Mouse (Mus musculus): Measurements from ENCODE around the gene Olfr1138. TPM values are rescaled to one million over a fixed set of nuclear protein-coding genes. Genes with fewer than 3 reads are reported as not detected.

Olfr1138 gene
- total and polyA plus RNA-seq, 3 experiments = not detected

Other genes with a start within 250 kb of the Olfr1138 start
Only the 20 nearest of the 28 such genes appear.
- gene Olfr1129, start 166.1 kb downstream of the Olfr1138 start, total RNA-seq (2012; rRNA removed) = not detected in 2 replicates
- gene Olfr1129, start 166.1 kb downstream of the Olfr1138 start, total RNA-seq (2014; rRNA removed) = not detected in 2 replicates
- 0.17 TPM in 1 of 2 replicates, not detected in the other for gene Olfr1129, start 166.1 kb downstream of the Olfr1138 start, polyA plus RNA-seq (2012; ENCODE audit: insufficient read length, low read depth)
- not detected in 2 replicates for gene Olfr1130, start 133.8 kb downstream of the Olfr1138 start, total RNA-seq (2012; rRNA removed)
- gene Olfr1130, start 133.8 kb downstream of the Olfr1138 start, total RNA-seq (2014; rRNA removed) = not detected in 2 replicates
- not detected in 2 replicates for gene Olfr1130, start 133.8 kb downstream of the Olfr1138 start, polyA plus RNA-seq (2012; ENCODE audit: insufficient read length, low read depth)
- not detected in 2 replicates for gene Olfr1131, start 112.9 kb downstream of the Olfr1138 start, total RNA-seq (2012; rRNA removed)
- gene Olfr1131, start 112.9 kb downstream of the Olfr1138 start, total RNA-seq (2014; rRNA removed) = not detected in 2 replicates
- gene Olfr1131, start 112.9 kb downstream of the Olfr1138 start, polyA plus RNA-seq (2012; ENCODE audit: insufficient read length, low read depth) = not detected in 2 replicates
- gene Olfr1132, start 102.4 kb downstream of the Olfr1138 start, total RNA-seq (2012; rRNA removed) = not detected in 2 replicates
- not detected in 2 replicates for gene Olfr1132, start 102.4 kb downstream of the Olfr1138 start, total RNA-seq (2014; rRNA removed)
- gene Olfr1132, start 102.4 kb downstream of the Olfr1138 start, polyA plus RNA-seq (2012; ENCODE audit: insufficient read length, low read depth) = not detected in 2 replicates
- not detected in 2 replicates for gene Olfr1133, start 92.6 kb downstream of the Olfr1138 start, total RNA-seq (2012; rRNA removed)
- gene Olfr1133, start 92.6 kb downstream of the Olfr1138 start, total RNA-seq (2014; rRNA removed) = not detected in 2 replicates
- not detected in 2 replicates for gene Olfr1133, start 92.6 kb downstream of the Olfr1138 start, polyA plus RNA-seq (2012; ENCODE audit: insufficient read length, low read depth)
- not detected in 2 replicates for gene Olfr1134, start 81.5 kb downstream of the Olfr1138 start, total RNA-seq (2012; rRNA removed)
- gene Olfr1134, start 81.5 kb downstream of the Olfr1138 start, total RNA-seq (2014; rRNA removed) = not detected in 2 replicates
- not detected in 2 replicates for gene Olfr1134, start 81.5 kb downstream of the Olfr1138 start, polyA plus RNA-seq (2012; ENCODE audit: insufficient read length, low read depth)
- not detected in 2 replicates for gene Olfr1135, start 66.3 kb downstream of the Olfr1138 start, total RNA-seq (2012; rRNA removed)
- gene Olfr1135, start 66.3 kb downstream of the Olfr1138 start, total RNA-seq (2014; rRNA removed) = not detected in 2 replicates
- gene Olfr1135, start 66.3 kb downstream of the Olfr1138 start, polyA plus RNA-seq (2012; ENCODE audit: insufficient read length, low read depth) = not detected in 2 replicates
- gene Olfr1136, start 46.0 kb downstream of the Olfr1138 start, total RNA-seq (2012; rRNA removed) = not detected in 2 replicates
- not detected in 2 replicates for gene Olfr1136, start 46.0 kb downstream of the Olfr1138 start, total RNA-seq (2014; rRNA removed)
- gene Olfr1136, start 46.0 kb downstream of the Olfr1138 start, polyA plus RNA-seq (2012; ENCODE audit: insufficient read length, low read depth) = not detected in 2 replicates
- not detected in 2 replicates for gene Olfr1137, start 26.8 kb downstream of the Olfr1138 start, total RNA-seq (2012; rRNA removed)
- gene Olfr1137, start 26.8 kb downstream of the Olfr1138 start, total RNA-seq (2014; rRNA removed) = not detected in 2 replicates
- not detected in 2 replicates for gene Olfr1137, start 26.8 kb downstream of the Olfr1138 start, polyA plus RNA-seq (2012; ENCODE audit: insufficient read length, low read depth)
- gene Olfr1140, start 3.8 kb upstream of the Olfr1138 start, total RNA-seq (2012; rRNA removed) = not detected in 2 replicates
- gene Olfr1140, start 3.8 kb upstream of the Olfr1138 start, total RNA-seq (2014; rRNA removed) = not detected in 2 replicates
- gene Olfr1140, start 3.8 kb upstream of the Olfr1138 start, polyA plus RNA-seq (2012; ENCODE audit: insufficient read length, low read depth) = not detected in 2 replicates
- gene Olfr1141, start 14.0 kb upstream of the Olfr1138 start, total RNA-seq (2012; rRNA removed) = not detected in 2 replicates
- not detected in 2 replicates for gene Olfr1141, start 14.0 kb upstream of the Olfr1138 start, total RNA-seq (2014; rRNA removed)
- not detected in 2 replicates for gene Olfr1141, start 14.0 kb upstream of the Olfr1138 start, polyA plus RNA-seq (2012; ENCODE audit: insufficient read length, low read depth)
- gene Olfr152, start 39.5 kb upstream of the Olfr1138 start, total RNA-seq (2012; rRNA removed) = not detected in 2 replicates
- not detected in 2 replicates for gene Olfr152, start 39.5 kb upstream of the Olfr1138 start, total RNA-seq (2014; rRNA removed)
- not detected in 2 replicates for gene Olfr152, start 39.5 kb upstream of the Olfr1138 start, polyA plus RNA-seq (2012; ENCODE audit: insufficient read length, low read depth)
- gene Olfr1143, start 60.6 kb upstream of the Olfr1138 start, total RNA-seq (2012; rRNA removed) = not detected in 2 replicates
- gene Olfr1143, start 60.6 kb upstream of the Olfr1138 start, total RNA-seq (2014; rRNA removed) = not detected in 2 replicates
- gene Olfr1143, start 60.6 kb upstream of the Olfr1138 start, polyA plus RNA-seq (2012; ENCODE audit: insufficient read length, low read depth) = not detected in 2 replicates
- gene Olfr1145, start 69.8 kb upstream of the Olfr1138 start, total RNA-seq (2012; rRNA removed) = not detected in 2 replicates
- gene Olfr1145, start 69.8 kb upstream of the Olfr1138 start, total RNA-seq (2014; rRNA removed) = not detected in 2 replicates
- gene Olfr1145, start 69.8 kb upstream of the Olfr1138 start, polyA plus RNA-seq (2012; ENCODE audit: insufficient read length, low read depth) = not detected in 2 replicates
- not detected in 2 replicates for gene Olfr1148, start 90.6 kb upstream of the Olfr1138 start, total RNA-seq (2012; rRNA removed)
- not detected in 2 replicates for gene Olfr1148, start 90.6 kb upstream of the Olfr1138 start, total RNA-seq (2014; rRNA removed)
- gene Olfr1148, start 90.6 kb upstream of the Olfr1138 start, polyA plus RNA-seq (2012; ENCODE audit: insufficient read length, low read depth) = not detected in 2 replicates
- gene Olfr1150-ps1, start 104.0 kb upstream of the Olfr1138 start, total RNA-seq (2012; rRNA removed) = not detected in 2 replicates
- not detected in 2 replicates for gene Olfr1150-ps1, start 104.0 kb upstream of the Olfr1138 start, total RNA-seq (2014; rRNA removed)
- not detected in 2 replicates for gene Olfr1150-ps1, start 104.0 kb upstream of the Olfr1138 start, polyA plus RNA-seq (2012; ENCODE audit: insufficient read length, low read depth)
- not detected in 2 replicates for gene Olfr1151, start 115.9 kb upstream of the Olfr1138 start, total RNA-seq (2012; rRNA removed)
- gene Olfr1151, start 115.9 kb upstream of the Olfr1138 start, total RNA-seq (2014; rRNA removed) = not detected in 2 replicates
- not detected in 2 replicates for gene Olfr1151, start 115.9 kb upstream of the Olfr1138 start, polyA plus RNA-seq (2012; ENCODE audit: insufficient read length, low read depth)
- gene Olfr1152, start 126.5 kb upstream of the Olfr1138 start, total RNA-seq (2012; rRNA removed) = not detected in 2 replicates
- not detected in 2 replicates for gene Olfr1152, start 126.5 kb upstream of the Olfr1138 start, total RNA-seq (2014; rRNA removed)
- 0.04 and 0.05 TPM in 2 replicates for gene Olfr1152, start 126.5 kb upstream of the Olfr1138 start, polyA plus RNA-seq (2012; ENCODE audit: insufficient read length, low read depth)
- not detected in 2 replicates for gene Olfr1153, start 155.0 kb upstream of the Olfr1138 start, total RNA-seq (2012; rRNA removed)
- not detected in 2 replicates for gene Olfr1153, start 155.0 kb upstream of the Olfr1138 start, total RNA-seq (2014; rRNA removed)
- gene Olfr1153, start 155.0 kb upstream of the Olfr1138 start, polyA plus RNA-seq (2012; ENCODE audit: insufficient read length, low read depth) = not detected in 2 replicates
- gene Olfr1154, start 165.2 kb upstream of the Olfr1138 start, total RNA-seq (2012; rRNA removed) = not detected in 2 replicates
- not detected in 2 replicates for gene Olfr1154, start 165.2 kb upstream of the Olfr1138 start, total RNA-seq (2014; rRNA removed)
- gene Olfr1154, start 165.2 kb upstream of the Olfr1138 start, polyA plus RNA-seq (2012; ENCODE audit: insufficient read length, low read depth) = not detected in 2 replicates